Mouse (Mus musculus) ZHBTc4 (cell line): ENCODE data around the gene Fam151b.

ENCODE experiments used
- DNase-seq: peaks from one replicate; pipeline ENCODE4 v3.0.0-alpha.2; 2011; ENCODE audit warnings: low read depth, low spot score

The Fam151b gene

GRCm38 (mm10) chr13:92483852-92484463 lies at the start of gene Fam151b:
TSS of gene Fam151b (minus strand) at chr13:92484015.
- DNase-seq = peak; percentile 98

GRCm38 (mm10) chr13:92532216-92532615 lies 48.4 kb upstream of the Fam151b start:
- no peak for DNase-seq

- no peak for DNase-seq
Observed at GRCm38 (mm10) chr13:92531237-92531636, 47.4 kb upstream of the Fam151b start.

- peak; percentile 96 for DNase-seq
Observed at GRCm38 (mm10) chr13:92530721-92531211, 47.0 kb upstream of the Fam151b start, which contains the start of gene Zfyve16. TSS of gene Zfyve16 (minus strand) at chr13:92530868.

- no peak for DNase-seq
Observed at GRCm38 (mm10) chr13:92529828-92530720, 46.3 kb upstream of the Fam151b start.

- DNase-seq = no peak
Observed at GRCm38 (mm10) chr13:92523178-92523813, 39.5 kb upstream of the Fam151b start.

- DNase-seq = no peak
Observed at GRCm38 (mm10) chr13:92504871-92505270, 21.1 kb upstream of the Fam151b start.

- DNase-seq = peak; percentile 31
Observed at GRCm38 (mm10) chr13:92491923-92492322, 8.1 kb upstream of the Fam151b start.

- no peak for DNase-seq
Observed at GRCm38 (mm10) chr13:92490817-92491216, 7.0 kb upstream of the Fam151b start.

GRCm38 (mm10) chr13:92483348-92483747 lies 467 bp downstream of the Fam151b start:
- DNase-seq = peak; percentile 68

GRCm38 (mm10) chr13:92470151-92470550 lies 13.7 kb downstream of the Fam151b start:
- DNase-seq = no peak

GRCm38 (mm10) chr13:92469381-92469780 lies 14.4 kb downstream of the Fam151b start:
- DNase-seq = no peak

GRCm38 (mm10) chr13:92467891-92468290 lies 15.9 kb downstream of the Fam151b start:
- peak; percentile 28 for DNase-seq

GRCm38 (mm10) chr13:92464698-92465097 lies 19.1 kb downstream of the Fam151b start:
- DNase-seq = no peak

- no peak for DNase-seq
Observed at GRCm38 (mm10) chr13:92446872-92447271, 36.9 kb downstream of the Fam151b start.

GRCm38 (mm10) chr13:92440286-92440685 lies 43.5 kb downstream of the Fam151b start:
- DNase-seq = peak; percentile 56

GRCm38 (mm10) chr13:92438656-92439055 lies 45.2 kb downstream of the Fam151b start:
- no peak for DNase-seq

GRCm38 (mm10) chr13:92427351-92427855 lies 56.4 kb downstream of the Fam151b start:
- DNase-seq = no peak

- DNase-seq = peak; percentile 51
Observed at GRCm38 (mm10) chr13:92426294-92427051, 57.3 kb downstream of the Fam151b start.

GRCm38 (mm10) chr13:92425758-92426264 lies 58.0 kb downstream of the Fam151b start, which contains the start of gene Ankrd34b:
TSS of gene Ankrd34b (plus strand) at chr13:92425896.
- peak; percentile 86 for DNase-seq

- DNase-seq = no peak
Observed at GRCm38 (mm10) chr13:92423711-92424110, 60.1 kb downstream of the Fam151b start.
